Mouse (Mus musculus) hindbrain, embryonic 14.5 days (tissue): ENCODE results near the gene 4930556J24Rik. TPM values are rescaled to one million over a fixed set of nuclear protein-coding genes. Genes with fewer than 3 reads are reported as not detected.
"Not testable (repeated sequence)": the region's sequence is repeated elsewhere in the genome, so short reads cannot be mapped to it uniquely, and the experiment has no call there.

Experiments
- ATAC-seq: fragments of 200-750 bp; cut with Nextera tagmentation; 2 replicates; pipeline ENCODE4 v1.8.0; 2017; ENCODE audit warnings: moderate number of reproducible peaks, mild to moderate bottlenecking, moderate TSS enrichment, moderate library complexity; ENCODE audit not compliant: low FRiP score
- DNase-seq: peaks from one replicate; pipeline ENCODE4 v3.0.0-alpha.2; 2015; ENCODE audit warnings: low spot score
- H3K27ac ChIP-seq: fragments of 300-500 bp; sonication (generic); 2 replicates; pipeline ENCODE4 v1.5.1; 2014; ENCODE audit warnings: mild to moderate bottlenecking, moderate library complexity
- H3K27me3 ChIP-seq: fragments of 300-500 bp; sonication (generic); 2 replicates; pipeline ENCODE4 v1.6.1; 2014; ENCODE audit warnings: mild to moderate bottlenecking, low read length, mixed read lengths; ENCODE audit not compliant: control insufficient read depth, insufficient read depth
- H3K36me3 ChIP-seq: fragments of 300-500 bp; sonication (generic); replicated peaks from 2 replicates; pipeline ENCODE4 v1.6.1; 2014; ENCODE audit not compliant: control insufficient read depth, insufficient read depth
- H3K4me1 ChIP-seq: fragments of 300-500 bp; sonication (generic); replicated peaks from 2 replicates; pipeline ENCODE4 v1.6.1; 2014; ENCODE audit warnings: antibody characterized with exemption, low read length, mixed read lengths; ENCODE audit not compliant: control insufficient read depth, insufficient read depth
- H3K4me2 ChIP-seq: fragments of 300-500 bp; sonication (generic); replicated peaks from 2 replicates; pipeline ENCODE4 v1.6.1; 2014; ENCODE audit warnings: mild to moderate bottlenecking, moderate library complexity
- H3K4me3 ChIP-seq: fragments of 300-500 bp; sonication (generic); replicated peaks from 2 replicates; pipeline ENCODE4 v1.5.1; 2014; ENCODE audit warnings: mild to moderate bottlenecking, low read length
- H3K9ac ChIP-seq: fragments of 300-500 bp; sonication (generic); 2 replicates; pipeline ENCODE4 v1.6.1; 2014
- H3K9me3 ChIP-seq: fragments of 300-500 bp; sonication (generic); 2 replicates; pipeline ENCODE4 v1.6.1; 2016; ENCODE audit warnings: low read length; ENCODE audit not compliant: control insufficient read depth
- WGBS: fragments of 180-500 bp; shearing (Covaris S2); extraction: QIAGEN DNeasy Blood & Tissue Kit; methylation state at CpG from one replicate; pipeline ENCODE4 v1.1.7; 2014; 5-methylcytosine and 5-hydroxymethylcytosine counted together
- polyA plus RNA-seq: library from polyadenylated mRNA; unstranded; fragments of >200 nt; fragmentation: Nextera tagmentation; extraction: Ambion mirVana; gene quantifications from 2 replicates; pipeline ENCODE4 v1.2.1, GENCODE M21; 2014

The 4930556J24Rik gene
- polyA plus RNA-seq, result 0.23 TPM in 2 replicates

GRCm38 (mm10) chr11:3976678-3977077, at the start of gene 4930556J24Rik:
Gene 4930556J24Rik (minus strand): TSS chr11:3976778.
- Histone ChIP-seq H3K4me3 (no peak within 1 kb of the TSS), H3K27ac (no peak within 1 kb of the TSS), H3K36me3 (peaks cover 99% of the 10 kb centered on the region), H3K9ac (no peak within 1 kb of the TSS), H3K4me2 (no peak within 1 kb of the TSS), H3K27me3 (no peaks in the 10 kb centered on the region), H3K4me1 (no peaks in the 10 kb centered on the region), H3K9me3 (no peaks in the 10 kb centered on the region)
- no peak for DNase-seq
- WGBS, result 98% methylated on average over 6 of the region's 6 CpGs
- ATAC-seq, result no peak

GRCm38 (mm10) chr11:4023321-4023720, 46.7 kb upstream of the 4930556J24Rik start:
- H3K36me3 ChIP-seq, result no peaks in the 10 kb centered on the region
- H3K27me3 ChIP-seq, result no peaks in the 10 kb centered on the region
- no peak overlapping the region for H3K4me3 ChIP-seq
- no peaks in the 10 kb centered on the region for H3K9me3 ChIP-seq
- no peak overlapping the region for H3K27ac ChIP-seq
- H3K4me1 ChIP-seq, result no peaks in the 10 kb centered on the region
- H3K9ac ChIP-seq, result no peak overlapping the region
- DNase-seq (no peak), ATAC-seq (no peak)
- no peak overlapping the region for H3K4me2 ChIP-seq
- 87% methylated on average over 2 of the region's 2 CpGs for WGBS

GRCm38 (mm10) chr11:4022111-4022510, 45.5 kb upstream of the 4930556J24Rik start:
- not testable (repeated sequence) for ATAC-seq, H3K4me1 ChIP-seq, H3K36me3 ChIP-seq, H3K4me3 ChIP-seq, DNase-seq, H3K27me3 ChIP-seq, H3K9ac ChIP-seq, H3K9me3 ChIP-seq, H3K4me2 ChIP-seq, H3K27ac ChIP-seq
- WGBS, result 95% methylated on average over 13 of the region's 13 CpGs

GRCm38 (mm10) chr11:4015796-4016195, 39.2 kb upstream of the 4930556J24Rik start:
- not testable (repeated sequence) for H3K4me3 ChIP-seq, DNase-seq, ATAC-seq, H3K9me3 ChIP-seq, H3K4me2 ChIP-seq, H3K27me3 ChIP-seq, H3K27ac ChIP-seq, H3K4me1 ChIP-seq, H3K9ac ChIP-seq, H3K36me3 ChIP-seq
- 93% methylated on average over 14 of the region's 14 CpGs for WGBS

GRCm38 (mm10) chr11:4012616-4013015, 36.0 kb upstream of the 4930556J24Rik start:
- H3K36me3 ChIP-seq, result no peaks in the 10 kb centered on the region
- no peak overlapping the region for H3K4me3 ChIP-seq
- no peak overlapping the region for H3K9ac ChIP-seq
- H3K27me3 ChIP-seq, result no peaks in the 10 kb centered on the region
- H3K27ac ChIP-seq, result no peak overlapping the region
- H3K4me1 ChIP-seq, result no peaks in the 10 kb centered on the region
- DNase-seq (no peak), ATAC-seq (no peak)
- no peak overlapping the region for H3K4me2 ChIP-seq
- H3K9me3 ChIP-seq, result no peaks in the 10 kb centered on the region
- 66% methylated on average over 1 of the region's 1 CpGs for WGBS

GRCm38 (mm10) chr11:4006462-4006861, 29.9 kb upstream of the 4930556J24Rik start:
- 89% methylated on average over 3 of the region's 3 CpGs for WGBS
- Histone ChIP-seq H3K27ac (no peak overlapping the region), H3K36me3 (no peaks in the 10 kb centered on the region), H3K9ac (no peak overlapping the region), H3K4me1 (no peaks in the 10 kb centered on the region), H3K27me3 (0 out of 2 replicates have a peak, but pooled peaks cover under 1% of the 10 kb centered on the region), H3K4me3 (no peak overlapping the region), H3K4me2 (no peak overlapping the region), H3K9me3 (no peaks in the 10 kb centered on the region)
- DNase-seq (no peak), ATAC-seq (no peak)

GRCm38 (mm10) chr11:4005220-4005805, 28.7 kb upstream of the 4930556J24Rik start:
- H3K9me3 ChIP-seq, result no peaks in the 10 kb centered on the region
- H3K9ac ChIP-seq, result no peak overlapping the region
- DNase-seq, result no peak
- peaks cover 10% of the 10 kb centered on the region; the same call in 1 of the 2 replicates for H3K27me3 ChIP-seq
- H3K4me3 ChIP-seq, result no peak overlapping the region
- no peaks in the 10 kb centered on the region for H3K4me1 ChIP-seq
- no peaks in the 10 kb centered on the region for H3K36me3 ChIP-seq
- WGBS, result 68% methylated on average over 5 of the region's 5 CpGs
- ATAC-seq, result no peak
- H3K27ac ChIP-seq, result no peak overlapping the region
- no peak overlapping the region for H3K4me2 ChIP-seq

GRCm38 (mm10) chr11:4001603-4002002, 25.0 kb upstream of the 4930556J24Rik start:
- Histone ChIP-seq H3K27me3 (peaks cover 47% of the 10 kb centered on the region), H3K36me3 (no peaks in the 10 kb centered on the region), H3K4me2 (no peak overlapping the region), H3K27ac (no peak overlapping the region), H3K9me3 (no peaks in the 10 kb centered on the region), H3K9ac (no peak overlapping the region), H3K4me1 (no peaks in the 10 kb centered on the region), H3K4me3 (no peak overlapping the region)
- DNase-seq (peak; percentile 80), ATAC-seq (no peak; the same call in 1 of the 2 replicates)
- WGBS, result 7% methylated on average over 5 of the region's 5 CpGs

- Histone ChIP-seq H3K4me2 (no peak overlapping the region), H3K4me1 (no peaks in the 10 kb centered on the region), H3K9me3 (no peaks in the 10 kb centered on the region), H3K27ac (no peak overlapping the region), H3K36me3 (no peaks in the 10 kb centered on the region), H3K27me3 (peaks cover 52% of the 10 kb centered on the region), H3K9ac (no peak overlapping the region), H3K4me3 (no peak overlapping the region)
- DNase-seq (peak; percentile 17), ATAC-seq (no peak)
- WGBS, result 78% methylated on average over 5 of the region's 5 CpGs
Measured at GRCm38 (mm10) chr11:3999547-3999946, 23.0 kb upstream of the 4930556J24Rik start.
